Comparison of ENCODE assay signal across 10 mouse cellular contexts in genomic region chr11:99141600-99141999, GRCm38 (mm10). TPM values are rescaled to one million over a fixed set of nuclear protein-coding genes. Genes with fewer than 3 reads are reported as not detected.
A peak's percentile ranks its signal among the peaks of the same experiment; 100 is the strongest.
DNase-seq lines count a peak whose midpoint lies in the region; ATAC-seq and TF ChIP-seq lines count a peak whose summit lies in the region.
"Had no signal": no experiment of that assay in that cellular context is flagged by ENCODE, and none has a peak within 500 bp of the region (broad histone marks: within the 10 kb centered on the region; RNA-seq: fewer than 3 reads in every experiment).

No protein-coding gene starts in this region.

- no peak overlapping the region for H3K27ac ChIP-seq in heart, embryonic 11.5 days (ENCODE audit: low read depth, low read length)
- no peak overlapping the region for H3K27ac ChIP-seq in liver, postnatal 0 days (ENCODE audit: low read depth)
- H3K27ac ChIP-seq: midbrain, embryonic 12.5 days had no signal

- no peaks in the 10 kb centered on the region for H3K9me3 ChIP-seq in heart, embryonic 11.5 days (replicated peaks; ENCODE audit: control insufficient read depth, low read length)
- no peaks in the 10 kb centered on the region for H3K9me3 ChIP-seq in liver, postnatal 0 days (ENCODE audit: low read length)
- H3K9me3 ChIP-seq: G1E; midbrain, embryonic 12.5 days had no signal

- no peak for TF ChIP-seq EP300 in liver, postnatal 0 days (IDR thresholded peaks at IDR 0.05; ENCODE audit: low read depth)

- WGBS in heart, embryonic 11.5 days (ENCODE audit: insufficient replicate concordance), result 72% methylated on average over 7 of the region's 7 CpGs
- 57% methylated on average over 7 of the region's 7 CpGs for WGBS in liver, postnatal 0 days (ENCODE audit: insufficient replicate concordance)

- DNase-seq in heart, adult 8-10 months (ENCODE audit: low spot score), result peak; percentile 68
- DNase-seq in 416B (ENCODE audit: low read depth), result peak; percentile 70
- peak; percentile 41 for DNase-seq in brain, adult 2 months (ENCODE audit: low read depth, low spot score)
- DNase-seq in liver, postnatal 0 days, result peak; percentile 47
- no peak for DNase-seq in right cerebral cortex, postnatal 25 days
- no peak for DNase-seq in thymus, postnatal 4 days

- H3K36me3 ChIP-seq in heart, embryonic 11.5 days (ENCODE audit: control insufficient read depth, insufficient read depth, low read length), result no peaks in the 10 kb centered on the region
- H3K36me3 ChIP-seq in liver, postnatal 0 days (replicated peaks; ENCODE audit: insufficient read depth, low read length), result no peaks in the 10 kb centered on the region
- H3K36me3 ChIP-seq: G1E; midbrain, embryonic 12.5 days had no signal

- ATAC-seq in heart, embryonic 11.5 days (replicated peaks; ENCODE audit: insufficient number of reproducible peaks, low FRiP score, low TSS enrichment), result no peak
- peak; percentile 88 for ATAC-seq in liver, postnatal 0 days
- no peak for ATAC-seq in erythroblast, adult 5-6 weeks (replicated peaks; ENCODE audit: low FRiP score, poor library complexity, severe bottlenecking)

- no peak overlapping the region for H3K4me2 ChIP-seq in heart, embryonic 11.5 days
- H3K4me2 ChIP-seq in liver, postnatal 0 days (ENCODE audit: low read depth, low read length), result no peak overlapping the region
- H3K4me2 ChIP-seq: midbrain, embryonic 12.5 days had no signal

- peaks cover 9% of the 10 kb centered on the region for H3K4me1 ChIP-seq in heart, embryonic 11.5 days (ENCODE audit: control insufficient read depth, insufficient read depth, low read length)
- peaks cover 23% of the 10 kb centered on the region for H3K4me1 ChIP-seq in liver, postnatal 0 days (ENCODE audit: insufficient read depth)

- H3K9ac ChIP-seq in heart, embryonic 11.5 days (ENCODE audit: low read depth, low read length), result no peak overlapping the region
- no peak overlapping the region for H3K9ac ChIP-seq in liver, postnatal 0 days (replicated peaks)
- H3K9ac ChIP-seq: midbrain, embryonic 12.5 days had no signal

- TF ChIP-seq CTCF in liver, postnatal 0 days (IDR thresholded peaks at IDR 0.05; ENCODE audit: low read depth), result no peak

- H3K4me3 ChIP-seq in heart, embryonic 11.5 days (ENCODE audit: low read depth, low read length), result no peak overlapping the region
- H3K4me3 ChIP-seq in liver, postnatal 0 days (ENCODE audit: low read depth, low read length), result no peak overlapping the region
- H3K4me3 ChIP-seq: midbrain, embryonic 12.5 days had no signal

- H3K27me3 ChIP-seq in heart, embryonic 11.5 days (ENCODE audit: control insufficient read depth, insufficient read depth, low read length), result no peaks in the 10 kb centered on the region
- H3K27me3 ChIP-seq in liver, postnatal 0 days (ENCODE audit: insufficient read depth, low read length), result no peaks in the 10 kb centered on the region
- H3K27me3 ChIP-seq: midbrain, embryonic 12.5 days had no signal

RNA-seq across cellular contexts. Expression of gene Ccr7, which starts 13.3 kb away (rescaled TPM):
- total RNA-seq in heart, adult 8-10 months (2022), result under 1 TPM in 3 of 4 experiments, not detected in 1; 0.14 to 0.57 (median 0.25) TPM
- polyA plus RNA-seq in heart, embryonic 11.5 days (2014; fragmentation: Nextera tagmentation; extraction: Ambion mirVana), result 0.21 and 0.36 TPM in 2 replicates
- 1.5 and 1.6 TPM in 2 replicates for polyA plus RNA-seq in liver, postnatal 0 days (2015; fragmentation: Nextera tagmentation; extraction: Ambion mirVana)
- 1.0 and 2.9 TPM in 2 replicates for total RNA-seq in erythroblast, adult 5-6 weeks (2015; ENCODE audit: low replicate concordance)
- total RNA-seq in erythroblast, adult 5-6 weeks (2017; ENCODE audit: low replicate concordance), result 0.60 and 0.98 TPM in 2 replicates
- polyA plus RNA-seq: G1E had no signal

RNA-seq across cellular contexts. Expression of gene Tns4, which starts 52.5 kb away (rescaled TPM):
- under 1 TPM; 0.06 to 0.43 (median 0.16) TPM for total RNA-seq in heart, adult 8-10 months (2022)
- 0.13 TPM in 1 of 2 replicates, not detected in the other for polyA plus RNA-seq in heart, embryonic 11.5 days (2014; fragmentation: Nextera tagmentation; extraction: Ambion mirVana)
- 0.25 and 0.31 TPM in 2 replicates for polyA plus RNA-seq in liver, postnatal 0 days (2015; fragmentation: Nextera tagmentation; extraction: Ambion mirVana)
- total RNA-seq in erythroblast, adult 5-6 weeks (2015; ENCODE audit: low replicate concordance), result 0.77 TPM in 1 of 2 replicates, not detected in the other
- total RNA-seq in erythroblast, adult 5-6 weeks (2017; ENCODE audit: low replicate concordance), result 0.42 TPM in 1 of 2 replicates, not detected in the other

Comparison
In these comparisons a context has a peak if more than half of its experiments do, and no peak if none do; other contexts are left out.
1. DNase-seq: peak in heart, adult 8-10 months (single experiment), 416B (single experiment), brain, adult 2 months (single experiment) and liver, postnatal 0 days (single experiment); none in right cerebral cortex, postnatal 25 days (single experiment) and thymus, postnatal 4 days (single experiment).